Mouse (Mus musculus) embryonic facial prominence, embryonic 14.5 days (tissue): ENCODE measurements around the gene Xpnpep3. TPM values are rescaled to one million over a fixed set of nuclear protein-coding genes. Genes with fewer than 3 reads are reported as not detected.

Source experiments
- ATAC-seq: fragments of 200-750 bp; cut with Nextera tagmentation; 2 replicates; pipeline ENCODE4 v1.8.0; 2017; ENCODE audit warnings: low read depth, moderate number of reproducible peaks, moderate TSS enrichment
- DNase-seq: peaks from one replicate; pipeline ENCODE4 v3.0.0-alpha.2; 2015; ENCODE audit warnings: low spot score
- H3K27ac ChIP-seq: fragments of 300-500 bp; sonication (generic); replicated peaks from 2 replicates; pipeline ENCODE4 v1.5.1; 2014; ENCODE audit warnings: low read depth, mild to moderate bottlenecking, low read length, moderate library complexity
- H3K27me3 ChIP-seq: fragments of 300-500 bp; sonication (generic); replicated peaks from 2 replicates; pipeline ENCODE4 v1.6.1; 2014; ENCODE audit warnings: low read length; ENCODE audit not compliant: control insufficient read depth, insufficient read depth
- H3K36me3 ChIP-seq: fragments of 300-500 bp; sonication (generic); 2 replicates; pipeline ENCODE4 v1.6.1; 2014; ENCODE audit warnings: low read length, mixed read lengths; ENCODE audit not compliant: control insufficient read depth, insufficient read depth
- H3K4me1 ChIP-seq: fragments of 300-500 bp; sonication (generic); 2 replicates; pipeline ENCODE4 v1.6.1; 2014; ENCODE audit warnings: antibody characterized with exemption, low read length; ENCODE audit not compliant: control insufficient read depth, insufficient read depth
- H3K4me2 ChIP-seq: fragments of 300-500 bp; sonication (generic); 2 replicates; pipeline ENCODE4 v1.6.1; 2014; ENCODE audit warnings: low read depth, mild to moderate bottlenecking, low read length, moderate library complexity, mixed read lengths
- H3K4me3 ChIP-seq: fragments of 300-500 bp; sonication (generic); 2 replicates; pipeline ENCODE4 v1.5.1; 2014; ENCODE audit warnings: low read depth, mild to moderate bottlenecking, low read length
- H3K9ac ChIP-seq: fragments of 300-500 bp; sonication (generic); 2 replicates; pipeline ENCODE4 v1.6.1; 2014; ENCODE audit warnings: low read depth, mild to moderate bottlenecking, low read length, moderate library complexity, mixed read lengths
- H3K9me3 ChIP-seq: fragments of 300-500 bp; sonication (generic); 2 replicates; pipeline ENCODE4 v1.6.1; 2016; ENCODE audit warnings: low read length; ENCODE audit not compliant: control insufficient read depth
- WGBS: fragments of 180-500 bp; shearing (Covaris S2); extraction: QIAGEN DNeasy Blood & Tissue Kit; methylation state at CpG from one replicate; pipeline ENCODE4 v1.1.7; 2014; 5-methylcytosine and 5-hydroxymethylcytosine counted together
- polyA plus RNA-seq: library from polyadenylated mRNA; unstranded; fragments of >200 nt; fragmentation: Nextera tagmentation; extraction: Ambion mirVana; gene quantifications from 2 replicates; pipeline ENCODE4 v1.2.1, GENCODE M21; 2014

Xpnpep3 gene
- polyA plus RNA-seq = 6.5 and 6.6 TPM in 2 replicates

GRCm38 (mm10) chr15:81399638-81400315 is at the start of gene Xpnpep3, which contains the start of gene St13:
Gene Xpnpep3, plus strand, starts transcription at chr15:81400138.
Gene St13, minus strand, starts transcription at chr15:81400077.
- under 1% methylated on average over 44 of the region's 50 CpGs for WGBS
- Histone ChIP-seq H3K4me3 (peak within 1 kb of the TSS; percentile 88), H3K27me3 (no peaks in the 10 kb centered on the region), H3K4me2 (peak within 1 kb of the TSS; percentile 80), H3K4me1 (peaks cover 16% of the 10 kb centered on the region), H3K27ac (peak within 1 kb of the TSS; percentile 94), H3K9ac (peak within 1 kb of the TSS; percentile 90), H3K9me3 (no peaks in the 10 kb centered on the region), H3K36me3 (no peaks in the 10 kb centered on the region)
- peak; percentile 97 for DNase-seq
- peak; percentile 100 for ATAC-seq

GRCm38 (mm10) chr15:81350401-81350800 is 49.5 kb upstream of the Xpnpep3 start:
- peaks cover 3% of the 10 kb centered on the region; the same call in 1 of the 2 replicates for H3K4me1 ChIP-seq
- H3K9ac ChIP-seq = no peak overlapping the region; the same call in 1 of the 2 replicates
- H3K27ac ChIP-seq = no peak overlapping the region; the same call in 1 of the 2 replicates
- no peak overlapping the region for H3K4me2 ChIP-seq
- H3K4me3 ChIP-seq = no peak overlapping the region
- no peaks in the 10 kb centered on the region for H3K9me3 ChIP-seq
- no peaks in the 10 kb centered on the region for H3K36me3 ChIP-seq
- no peaks in the 10 kb centered on the region for H3K27me3 ChIP-seq
- peak; percentile 84 for DNase-seq
- 67% methylated on average over 1 of the region's 1 CpGs for WGBS
- peak; percentile 41; the same call in 1 of the 2 replicates for ATAC-seq

GRCm38 (mm10) chr15:81352638-81353037 is 47.3 kb upstream of the Xpnpep3 start:
- no peak overlapping the region for H3K4me2 ChIP-seq
- no peak for DNase-seq
- H3K9me3 ChIP-seq = no peaks in the 10 kb centered on the region
- WGBS = 62% methylated on average over 1 of the region's 1 CpGs
- ATAC-seq = no peak
- H3K36me3 ChIP-seq = no peaks in the 10 kb centered on the region
- no peak overlapping the region for H3K4me3 ChIP-seq
- H3K27me3 ChIP-seq = no peaks in the 10 kb centered on the region
- no peak overlapping the region for H3K9ac ChIP-seq
- H3K27ac ChIP-seq = no peak overlapping the region
- peaks cover 3% of the 10 kb centered on the region; the same call in 1 of the 2 replicates for H3K4me1 ChIP-seq

- Histone ChIP-seq H3K4me3 (no peak overlapping the region), H3K27me3 (no peaks in the 10 kb centered on the region), H3K4me1 (peaks cover 7% of the 10 kb centered on the region), H3K9me3 (no peaks in the 10 kb centered on the region), H3K4me2 (no peak overlapping the region), H3K36me3 (no peaks in the 10 kb centered on the region), H3K27ac (no peak overlapping the region), H3K9ac (no peak overlapping the region)
- ATAC-seq = no peak
- DNase-seq = no peak
- 65% methylated on average over 3 of the region's 3 CpGs for WGBS
Measured at GRCm38 (mm10) chr15:81355146-81355761, 44.7 kb upstream of the Xpnpep3 start.

GRCm38 (mm10) chr15:81356946-81357345 is 43.0 kb upstream of the Xpnpep3 start:
- ATAC-seq (no peak), DNase-seq (peak; percentile 30)
- H3K36me3 ChIP-seq = no peaks in the 10 kb centered on the region
- H3K27me3 ChIP-seq = no peaks in the 10 kb centered on the region
- H3K4me3 ChIP-seq = no peak overlapping the region
- no peaks in the 10 kb centered on the region for H3K9me3 ChIP-seq
- H3K4me1 ChIP-seq = peaks cover 13% of the 10 kb centered on the region
- 58% methylated on average over 5 of the region's 5 CpGs for WGBS
- no peak overlapping the region for H3K9ac ChIP-seq
- no peak overlapping the region for H3K4me2 ChIP-seq
- H3K27ac ChIP-seq = 0 out of 2 replicates have a peak overlapping the region, but pooled peaks have one; percentile 21

GRCm38 (mm10) chr15:81358943-81359342 is 41.0 kb upstream of the Xpnpep3 start:
- Histone ChIP-seq H3K27me3 (no peaks in the 10 kb centered on the region), H3K27ac (no peak overlapping the region), H3K9ac (no peak overlapping the region), H3K9me3 (no peaks in the 10 kb centered on the region), H3K4me1 (peaks cover 13% of the 10 kb centered on the region), H3K4me2 (no peak overlapping the region), H3K36me3 (peaks cover 7% of the 10 kb centered on the region), H3K4me3 (no peak overlapping the region)
- ATAC-seq (no peak), DNase-seq (no peak)
- 82% methylated on average over 3 of the region's 3 CpGs for WGBS

- peaks cover 12% of the 10 kb centered on the region for H3K36me3 ChIP-seq
- no peaks in the 10 kb centered on the region for H3K9me3 ChIP-seq
- ATAC-seq = no peak
- H3K4me3 ChIP-seq = peak overlapping the region; percentile 70; the same call in 1 of the 2 replicates
- H3K27ac ChIP-seq = no peak overlapping the region
- WGBS = 85% methylated on average over 5 of the region's 5 CpGs
- no peaks in the 10 kb centered on the region for H3K27me3 ChIP-seq
- no peak for DNase-seq
- no peak overlapping the region for H3K9ac ChIP-seq
- peaks cover 13% of the 10 kb centered on the region for H3K4me1 ChIP-seq
- peak overlapping the region; percentile 87; the same call in 1 of the 2 replicates for H3K4me2 ChIP-seq
Measured at GRCm38 (mm10) chr15:81359421-81359820, 40.5 kb upstream of the Xpnpep3 start.

GRCm38 (mm10) chr15:81360345-81361021 is 39.5 kb upstream of the Xpnpep3 start, which contains the start of gene Slc25a17:
Gene Slc25a17, minus strand, starts transcription at chr15:81360812.
- peak; percentile 99 for ATAC-seq

More at GRCm38 (mm10) chr15:81360345-81361021, 39.5 kb upstream of the Xpnpep3 start, which contains the start of gene Slc25a17:
- DNase-seq = peak; percentile 98
- peaks cover 13% of the 10 kb centered on the region for H3K4me1 ChIP-seq
- peaks cover 22% of the 10 kb centered on the region for H3K36me3 ChIP-seq
- H3K4me3 ChIP-seq = peak within 1 kb of the TSS; percentile 70
- no peaks in the 10 kb centered on the region for H3K27me3 ChIP-seq
- peak within 1 kb of the TSS; percentile 79 for H3K9ac ChIP-seq
- H3K9me3 ChIP-seq = no peaks in the 10 kb centered on the region
- under 1% methylated on average over 30 of the region's 30 CpGs for WGBS
- H3K27ac ChIP-seq = peak within 1 kb of the TSS; percentile 85
- peak within 1 kb of the TSS; percentile 87 for H3K4me2 ChIP-seq
